Mouse (Mus musculus) forebrain, embryonic 10.5 days (tissue): ENCODE measurements around the gene Gas2l1. TPM values are rescaled to one million over a fixed set of nuclear protein-coding genes. Genes with fewer than 3 reads are reported as not detected.

Experiments used
- microRNA-seq: library from miRNA; unstranded; fragments of <30 nt; microRNA quantifications from one replicate; pipeline ENCODE4, GENCODE M21; 2017
- polyA plus RNA-seq: library from polyadenylated mRNA; unstranded; fragments of >200 nt; fragmentation: Nextera tagmentation; extraction: Ambion mirVana; gene quantifications from 2 replicates; pipeline ENCODE4 v1.2.1, GENCODE M21; 2016

Gene Gas2l1
- polyA plus RNA-seq, 1 experiment from 2014 or later = 20.9 TPM

Small RNA genes within 50 kb of the gene (microRNA-seq; reads per million reads assigned to microRNA genes)
- gene Gm47296 = not detected

Other genes starting within 250 kb of the Gas2l1 start
- gene Nf2, start 215.8 kb downstream of the Gas2l1 start, polyA plus RNA-seq = 57.4 and 62.4 TPM in 2 replicates
- 84.6 and 86.8 TPM in 2 replicates for gene Nipsnap1, start 191.4 kb downstream of the Gas2l1 start, polyA plus RNA-seq
- 56.8 and 58.2 TPM in 2 replicates for gene Thoc5, start 170.0 kb downstream of the Gas2l1 start, polyA plus RNA-seq
- 0.11 and 0.17 TPM in 2 replicates for gene Nefh, start 117.3 kb downstream of the Gas2l1 start, polyA plus RNA-seq
- 61.5 and 64.3 TPM in 2 replicates for gene Ap1b1, start 78.5 kb downstream of the Gas2l1 start, polyA plus RNA-seq
- gene Rasl10a, start 7.2 kb downstream of the Gas2l1 start, polyA plus RNA-seq = 0.60 and 0.77 TPM in 2 replicates
- gene Rhbdd3, start 33.6 kb upstream of the Gas2l1 start, polyA plus RNA-seq = 29.7 and 31.6 TPM in 2 replicates
- 896 and 966 TPM in 2 replicates for gene Ewsr1, start 33.9 kb upstream of the Gas2l1 start, polyA plus RNA-seq
- 29.0 and 31.3 TPM in 2 replicates for gene Emid1, start 86.9 kb upstream of the Gas2l1 start, polyA plus RNA-seq
- 11.4 TPM in 2 replicates for gene Kremen1, start 196.2 kb upstream of the Gas2l1 start, polyA plus RNA-seq